ENCODE assay signal across 8 mouse cellular contexts in genomic region chr12:3537616-3538015, GRCm38 (mm10). TPM values are rescaled to one million over a fixed set of nuclear protein-coding genes. Genes with fewer than 3 reads are reported as not detected.
DNase-seq lines count a peak whose midpoint lies in the region; ATAC-seq lines count a peak whose summit lies in the region.

No protein-coding gene starts in this region.

- no peak for ATAC-seq in cerebellum, adult (ENCODE audit: insufficient number of reproducible peaks, low FRiP score, low TSS enrichment)
- peak; percentile 67 for ATAC-seq in forebrain, embryonic 16.5 days
- ATAC-seq in midbrain, embryonic 15.5 days (replicated peaks): peak; percentile 67

- H3K27me3 ChIP-seq in forebrain, embryonic 16.5 days (replicated peaks; ENCODE audit: control insufficient read depth, insufficient read depth, low read length): no peaks in the 10 kb centered on the region
- H3K27me3 ChIP-seq in midbrain, embryonic 15.5 days (replicated peaks): no peaks in the 10 kb centered on the region

- no peak overlapping the region for H3K9ac ChIP-seq in forebrain, embryonic 16.5 days (replicated peaks; ENCODE audit: low read depth, low read length)
- no peak overlapping the region for H3K9ac ChIP-seq in midbrain, embryonic 15.5 days

- no peaks in the 10 kb centered on the region for H3K4me1 ChIP-seq in forebrain, embryonic 16.5 days (replicated peaks; ENCODE audit: control insufficient read depth, insufficient read depth, low read length)
- no peaks in the 10 kb centered on the region for H3K4me1 ChIP-seq in midbrain, embryonic 15.5 days

- peak; percentile 76 to 82 for DNase-seq in cerebellum, postnatal 10 days
- DNase-seq in left cerebral cortex, postnatal 10 days (ENCODE audit: extremely low spot score in 1 of 2, low spot score in 2 of 2): peak; percentile 41 to 48
- DNase-seq in left cerebral cortex, adult 11 months (ENCODE audit: low spot score): no peak
- no peak for DNase-seq in spleen, postnatal 14 days (ENCODE audit: low spot score in 2 of 2)
- DNase-seq in retina, embryonic 14.5 days (ENCODE audit: low spot score): no peak

- no peaks in the 10 kb centered on the region for H3K36me3 ChIP-seq in forebrain, embryonic 16.5 days (ENCODE audit: control insufficient read depth, insufficient read depth)
- no peaks in the 10 kb centered on the region for H3K36me3 ChIP-seq in midbrain, embryonic 15.5 days (replicated peaks)

- H3K9me3 ChIP-seq in forebrain, embryonic 16.5 days (ENCODE audit: control insufficient read depth, low read length): no peaks in the 10 kb centered on the region
- no peaks in the 10 kb centered on the region for H3K9me3 ChIP-seq in midbrain, embryonic 15.5 days

- no peak overlapping the region for H3K4me2 ChIP-seq in forebrain, embryonic 16.5 days (ENCODE audit: low read length)
- H3K4me2 ChIP-seq in midbrain, embryonic 15.5 days: no peak overlapping the region

- 45% methylated on average over 3 of the region's 3 CpGs for WGBS in forebrain, embryonic 16.5 days
- WGBS in midbrain, embryonic 15.5 days: 64% methylated on average over 3 of the region's 3 CpGs

- no peak overlapping the region for H3K27ac ChIP-seq in forebrain, embryonic 16.5 days (ENCODE audit: low read length)
- H3K27ac ChIP-seq in midbrain, embryonic 15.5 days: no peak overlapping the region

- no peak overlapping the region for H3K4me3 ChIP-seq in forebrain, embryonic 16.5 days (replicated peaks; ENCODE audit: low read length)
- H3K4me3 ChIP-seq in midbrain, embryonic 15.5 days: no peak overlapping the region

- intact Hi-C loops in left cerebral cortex, postnatal 10 days (cut with DNase I): no loop called here

RNA-seq across cellular contexts. Expression of gene Dtnb, which starts 34.6 kb away (rescaled TPM):
- total RNA-seq in left cerebral cortex, postnatal 10 days (2021): 10 to 100 TPM; 74.5 to 76.5 TPM
- polyA plus RNA-seq in forebrain, embryonic 16.5 days (2015; fragmentation: Nextera tagmentation; extraction: Ambion mirVana): 34.0 and 36.8 TPM in 2 replicates
- polyA plus RNA-seq in midbrain, embryonic 15.5 days (2015; fragmentation: Nextera tagmentation; extraction: Ambion mirVana): 48.7 and 54.1 TPM in 2 replicates

Comparison
In these comparisons a context has a peak if more than half of its experiments do, and no peak if none do; other contexts are left out.
1. DNase-seq: peak in cerebellum, postnatal 10 days (2 of 2) and left cerebral cortex, postnatal 10 days (2 of 2); none in left cerebral cortex, adult 11 months (single experiment), spleen, postnatal 14 days (0 of 2) and retina, embryonic 14.5 days (single experiment).